Mouse (Mus musculus): ENCODE results near the gene Styxl1. TPM values are rescaled to one million over a fixed set of nuclear protein-coding genes. Genes with fewer than 3 reads are reported as not detected.

Gene Styxl1
- total and polyA plus RNA-seq, 3 experiments: 0.68 TPM; not detected in 2

- no peak for DNase-seq (ENCODE audit: low spot score)
- peaks cover 77% of the 10 kb centered on the region for H3K36me3 ChIP-seq (replicated peaks)
Measured at GRCm38 (mm10) chr5:135711582-135712355, 66.4 kb downstream of the Styxl1 start.

GRCm38 (mm10) chr5:135710599-135711214, 67.5 kb downstream of the Styxl1 start:
- ATAC-seq (ENCODE audit: extremely low read depth, insufficient number of reproducible peaks, low FRiP score, poor library complexity, severe bottlenecking) (no peak), DNase-seq (ENCODE audit: low spot score) (no peak)
- Histone ChIP-seq H3K4me3 (ENCODE audit: low read depth, low read length) (no peak overlapping the region), H3K27me3 (ENCODE audit: insufficient read depth, low read length) (no peaks in the 10 kb centered on the region), H3K9me3 (replicated peaks) (peaks cover 5% of the 10 kb centered on the region; the same call in 1 of the 2 replicates), H3K36me3 (replicated peaks) (peaks cover 77% of the 10 kb centered on the region), H3K4me1 (ENCODE audit: insufficient read depth, low read depth, low read length) (peaks cover 81% of the 10 kb centered on the region)
- TF ChIP-seq CTCF (IDR thresholded peaks at IDR 0.05; ENCODE audit: low read depth, low read length) (no peak), GATA2 (IDR thresholded peaks at IDR 0.05; ENCODE audit: borderline replicate concordance, low read depth, low read length) (no peak), TAL1 (conservative IDR thresholded peaks at IDR 0.05; ENCODE audit: low read depth, low read length) (no peak), POLR2AphosphoS5 (IDR thresholded peaks at IDR 0.05; ENCODE audit: insufficient replicate concordance, low read depth, low read length) (no peak), GATA1 (IDR thresholded peaks at IDR 0.05; ENCODE audit: borderline replicate concordance, low read length) (no peak)

More at GRCm38 (mm10) chr5:135711582-135712355, 66.4 kb downstream of the Styxl1 start:
- Histone ChIP-seq H3K4me1 (ENCODE audit: insufficient read depth, low read depth, low read length) (peaks cover 76% of the 10 kb centered on the region), H3K27me3 (ENCODE audit: insufficient read depth, low read length) (no peaks in the 10 kb centered on the region), H3K4me3 (ENCODE audit: low read depth, low read length) (no peak overlapping the region; the same call in 1 of the 2 replicates), H3K9me3 (replicated peaks) (peaks cover 5% of the 10 kb centered on the region; the same call in 1 of the 2 replicates)
- no peak for TF ChIP-seq GATA1 (IDR thresholded peaks at IDR 0.05; ENCODE audit: borderline replicate concordance, low read length)
- no peak for TF ChIP-seq TAL1 (conservative IDR thresholded peaks at IDR 0.05; ENCODE audit: low read depth, low read length)
- no peak for TF ChIP-seq POLR2AphosphoS5 (IDR thresholded peaks at IDR 0.05; ENCODE audit: insufficient replicate concordance, low read depth, low read length)
- TF ChIP-seq GATA2 (IDR thresholded peaks at IDR 0.05; ENCODE audit: borderline replicate concordance, low read depth, low read length): no peak
- ATAC-seq (ENCODE audit: extremely low read depth, insufficient number of reproducible peaks, low FRiP score, poor library complexity, severe bottlenecking): no peak

- ATAC-seq (ENCODE audit: extremely low read depth, insufficient number of reproducible peaks, low FRiP score, poor library complexity, severe bottlenecking) (no peak), DNase-seq (ENCODE audit: low spot score) (no peak)
- H3K4me3 ChIP-seq (ENCODE audit: low read depth, low read length): no peak overlapping the region
- H3K36me3 ChIP-seq (replicated peaks): peaks cover 78% of the 10 kb centered on the region
- H3K4me1 ChIP-seq (ENCODE audit: insufficient read depth, low read depth, low read length): peaks cover 78% of the 10 kb centered on the region
- no peaks in the 10 kb centered on the region for H3K27me3 ChIP-seq (ENCODE audit: insufficient read depth, low read length)
- H3K9me3 ChIP-seq (replicated peaks): peaks cover 5% of the 10 kb centered on the region; the same call in 1 of the 2 replicates
- TF ChIP-seq GATA1 (IDR thresholded peaks at IDR 0.05; ENCODE audit: borderline replicate concordance, low read length): no peak
- TF ChIP-seq GATA2 (IDR thresholded peaks at IDR 0.05; ENCODE audit: borderline replicate concordance, low read depth, low read length): no peak
- TF ChIP-seq CTCF (IDR thresholded peaks at IDR 0.05; ENCODE audit: low read depth, low read length): no peak
Measured at GRCm38 (mm10) chr5:135709716-135710115, 68.5 kb downstream of the Styxl1 start.

- Histone ChIP-seq H3K4me3 (ENCODE audit: low read depth, low read length) (no peak overlapping the region; the same call in 1 of the 2 replicates), H3K9me3 (replicated peaks) (peaks cover 5% of the 10 kb centered on the region; the same call in 1 of the 2 replicates), H3K27me3 (ENCODE audit: insufficient read depth, low read length) (no peaks in the 10 kb centered on the region), H3K4me1 (ENCODE audit: insufficient read depth, low read depth, low read length) (peaks cover 63% of the 10 kb centered on the region), H3K36me3 (replicated peaks) (peaks cover 88% of the 10 kb centered on the region)
- TF ChIP-seq TAL1 (conservative IDR thresholded peaks at IDR 0.05; ENCODE audit: low read depth, low read length) (no peak), GATA1 (IDR thresholded peaks at IDR 0.05; ENCODE audit: borderline replicate concordance, low read length) (no peak), CTCF (IDR thresholded peaks at IDR 0.05; ENCODE audit: low read depth, low read length) (no peak), GATA2 (IDR thresholded peaks at IDR 0.05; ENCODE audit: borderline replicate concordance, low read depth, low read length) (no peak), POLR2AphosphoS5 (IDR thresholded peaks at IDR 0.05; ENCODE audit: insufficient replicate concordance, low read depth, low read length) (no peak)
- peak; percentile 75 for DNase-seq (ENCODE audit: low spot score)
- ATAC-seq (ENCODE audit: extremely low read depth, insufficient number of reproducible peaks, low FRiP score, poor library complexity, severe bottlenecking): peak; percentile 90
Measured at GRCm38 (mm10) chr5:135707855-135708254, 70.3 kb downstream of the Styxl1 start.

GRCm38 (mm10) chr5:135707039-135707438, 71.1 kb downstream of the Styxl1 start:
- TF ChIP-seq GATA2 (IDR thresholded peaks at IDR 0.05; ENCODE audit: borderline replicate concordance, low read depth, low read length): no peak
- TF ChIP-seq POLR2AphosphoS5 (IDR thresholded peaks at IDR 0.05; ENCODE audit: insufficient replicate concordance, low read depth, low read length): no peak
- no peak for TF ChIP-seq TAL1 (conservative IDR thresholded peaks at IDR 0.05; ENCODE audit: low read depth, low read length)
- no peak for TF ChIP-seq GATA1 (IDR thresholded peaks at IDR 0.05; ENCODE audit: borderline replicate concordance, low read length)
- TF ChIP-seq CTCF (IDR thresholded peaks at IDR 0.05; ENCODE audit: low read depth, low read length): no peak
- peaks cover 5% of the 10 kb centered on the region; the same call in 1 of the 2 replicates for H3K9me3 ChIP-seq (replicated peaks)
- peaks cover 91% of the 10 kb centered on the region for H3K36me3 ChIP-seq (replicated peaks)
- DNase-seq (ENCODE audit: low spot score): no peak
- ATAC-seq (ENCODE audit: extremely low read depth, insufficient number of reproducible peaks, low FRiP score, poor library complexity, severe bottlenecking): no peak
- no peaks in the 10 kb centered on the region for H3K27me3 ChIP-seq (ENCODE audit: insufficient read depth, low read length)
- H3K4me3 ChIP-seq (ENCODE audit: low read depth, low read length): no peak overlapping the region; the same call in 1 of the 2 replicates
- H3K4me1 ChIP-seq (ENCODE audit: insufficient read depth, low read depth, low read length): peaks cover 60% of the 10 kb centered on the region

- H3K36me3 ChIP-seq (replicated peaks): peaks cover 91% of the 10 kb centered on the region
- H3K27me3 ChIP-seq (ENCODE audit: insufficient read depth, low read length): no peaks in the 10 kb centered on the region
- H3K9me3 ChIP-seq (replicated peaks): peaks cover 5% of the 10 kb centered on the region; the same call in 1 of the 2 replicates
- TF ChIP-seq TAL1 (conservative IDR thresholded peaks at IDR 0.05; ENCODE audit: low read depth, low read length) (no peak), GATA2 (IDR thresholded peaks at IDR 0.05; ENCODE audit: borderline replicate concordance, low read depth, low read length) (no peak), GATA1 (IDR thresholded peaks at IDR 0.05; ENCODE audit: borderline replicate concordance, low read length) (no peak), POLR2AphosphoS5 (IDR thresholded peaks at IDR 0.05; ENCODE audit: insufficient replicate concordance, low read depth, low read length) (no peak), CTCF (IDR thresholded peaks at IDR 0.05; ENCODE audit: low read depth, low read length) (no peak)
- H3K4me1 ChIP-seq (ENCODE audit: insufficient read depth, low read depth, low read length): peaks cover 44% of the 10 kb centered on the region
- DNase-seq (ENCODE audit: low spot score) (no peak), ATAC-seq (ENCODE audit: extremely low read depth, insufficient number of reproducible peaks, low FRiP score, poor library complexity, severe bottlenecking) (no peak)
- H3K4me3 ChIP-seq (ENCODE audit: low read depth, low read length): no peak overlapping the region
Measured at GRCm38 (mm10) chr5:135705383-135705782, 72.8 kb downstream of the Styxl1 start.
